Mouse (Mus musculus): ENCODE measurements at regions not wholly inside any gene's neighbourhood (a gene's known extent, or its start where the extent isn't known, plus 50 kb on each side); places are given as distances from the start of the nearest gene placed in this dataset.

DNA sequence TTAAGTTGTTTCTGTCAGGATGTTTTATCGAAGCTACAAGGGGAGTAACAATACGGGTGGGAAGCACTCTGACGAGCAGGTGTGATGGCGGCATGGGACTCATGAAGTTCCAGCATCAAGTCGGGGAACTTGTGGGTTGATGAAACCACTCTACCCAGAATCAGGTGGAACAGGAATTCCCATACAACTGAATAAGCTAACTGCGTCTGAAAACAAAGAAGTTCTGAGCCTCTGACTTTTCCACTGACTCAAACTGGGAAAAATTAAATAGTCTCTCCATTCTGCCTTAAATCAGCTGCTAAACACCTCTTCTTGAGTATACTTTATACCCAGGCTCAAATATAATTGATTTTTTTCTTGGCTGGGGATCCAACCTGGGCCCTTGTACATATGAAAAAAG, 105.6 kb upstream of the Egln3 start:
- DNase-seq (ENCODE audit: low read depth, low spot score), result no peak
- TF ChIP-seq CHD2 (IDR thresholded peaks at IDR 0.05; ENCODE audit: low read depth, low read length) (no peak), ZC3H11A (IDR thresholded peaks at IDR 0.05; ENCODE audit: borderline replicate concordance, low read depth, low read length) (no peak), ZNF384 (IDR thresholded peaks at IDR 0.05; ENCODE audit: low read depth, low read length) (no peak), HCFC1 (IDR thresholded peaks at IDR 0.05; ENCODE audit: borderline replicate concordance, insufficient read depth, low read length) (no peak), MAFK (IDR thresholded peaks at IDR 0.05; ENCODE audit: insufficient read depth, low read depth, low read length) (no peak)
- Histone ChIP-seq H3K4me1 (ENCODE audit: control insufficient read depth in 2 of 2, insufficient read depth in 2 of 2, low read length in 2 of 2, poor library complexity in 1 of 2) (peaks cover 0 to 16% of the 10 kb centered on the region in 2 experiments; a peak in 2 of 4 replicates), H3K9me3 (ENCODE audit: control insufficient read depth, insufficient read depth, low read depth, low read length) (no peaks in the 10 kb centered on the region), H3K4me3 (ENCODE audit: insufficient read depth in 1 of 2, low read depth in 1 of 2, low read length in 2 of 2, poor library complexity in 1 of 2, severe bottlenecking in 1 of 2) (no peak overlapping the region), H3K9ac (ENCODE audit: insufficient read depth, low read depth, low read length, poor library complexity, severe bottlenecking) (no peak overlapping the region), H3K36me3 (ENCODE audit: control insufficient read depth, insufficient read depth, low read length, poor library complexity, severe bottlenecking) (no peaks in the 10 kb centered on the region), H3K27ac (ENCODE audit: insufficient read depth, low read depth, low read length, poor library complexity, severe bottlenecking) (no peak overlapping the region)
- in situ Hi-C loops (cut with MboI; ENCODE audit: low sequenced_read_pairs in 2 of 2, unreplicated experiment in 2 of 2), result no loop called here

DNA sequence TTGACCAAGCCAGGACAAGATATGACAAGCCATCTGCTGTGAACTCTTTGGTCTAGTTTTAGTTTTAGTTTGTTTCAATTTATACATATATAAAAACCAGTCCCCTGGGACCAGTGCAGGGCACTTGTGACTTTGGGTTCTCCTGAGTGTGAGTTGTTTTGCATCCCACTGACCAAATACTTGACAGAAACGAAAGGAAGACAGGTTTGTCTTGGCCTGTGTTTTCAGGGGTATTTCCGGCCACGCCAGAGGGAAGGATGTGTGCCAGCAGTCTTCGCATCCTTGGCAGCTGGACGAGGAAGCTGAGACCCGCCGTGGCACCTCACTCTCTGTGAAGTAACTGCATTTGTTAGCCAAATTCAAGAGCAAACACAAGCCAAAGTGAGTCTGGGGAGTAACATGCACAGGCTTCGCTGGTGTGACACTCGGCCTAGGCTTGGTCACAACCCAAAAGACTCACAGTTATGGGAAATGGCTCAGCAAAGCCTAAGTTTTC, 101.5 kb upstream of the Egln3 start:
- Histone ChIP-seq H3K9ac (ENCODE audit: insufficient read depth, low read depth, low read length, poor library complexity, severe bottlenecking) (no peak overlapping the region), H3K4me1 (ENCODE audit: control insufficient read depth in 2 of 2, insufficient read depth in 2 of 2, low read length in 2 of 2, poor library complexity in 1 of 2) (peaks cover 0 to 6% of the 10 kb centered on the region in 2 experiments; a peak in 2 of 4 replicates), H3K4me3 (ENCODE audit: insufficient read depth in 1 of 2, low read depth in 1 of 2, low read length in 2 of 2, poor library complexity in 1 of 2, severe bottlenecking in 1 of 2) (no peak overlapping the region), H3K36me3 (ENCODE audit: control insufficient read depth, insufficient read depth, low read length, poor library complexity, severe bottlenecking) (no peaks in the 10 kb centered on the region), H3K27ac (ENCODE audit: insufficient read depth, low read depth, low read length, poor library complexity, severe bottlenecking) (no peak overlapping the region), H3K9me3 (ENCODE audit: control insufficient read depth, insufficient read depth, low read depth, low read length) (no peaks in the 10 kb centered on the region)
- no peak for TF ChIP-seq MAFK (IDR thresholded peaks at IDR 0.05; ENCODE audit: insufficient read depth, low read depth, low read length)
- TF ChIP-seq HCFC1 (IDR thresholded peaks at IDR 0.05; ENCODE audit: borderline replicate concordance, insufficient read depth, low read length), result no peak
- no peak for TF ChIP-seq ZC3H11A (IDR thresholded peaks at IDR 0.05; ENCODE audit: borderline replicate concordance, low read depth, low read length)
- no peak for TF ChIP-seq ZNF384 (IDR thresholded peaks at IDR 0.05; ENCODE audit: low read depth, low read length)
- no peak for TF ChIP-seq CHD2 (IDR thresholded peaks at IDR 0.05; ENCODE audit: low read depth, low read length)
- in situ Hi-C loops (cut with MboI; ENCODE audit: low sequenced_read_pairs in 2 of 2, unreplicated experiment in 2 of 2), result no loop called here
- no peak for DNase-seq (ENCODE audit: low read depth, low spot score)

DNA sequence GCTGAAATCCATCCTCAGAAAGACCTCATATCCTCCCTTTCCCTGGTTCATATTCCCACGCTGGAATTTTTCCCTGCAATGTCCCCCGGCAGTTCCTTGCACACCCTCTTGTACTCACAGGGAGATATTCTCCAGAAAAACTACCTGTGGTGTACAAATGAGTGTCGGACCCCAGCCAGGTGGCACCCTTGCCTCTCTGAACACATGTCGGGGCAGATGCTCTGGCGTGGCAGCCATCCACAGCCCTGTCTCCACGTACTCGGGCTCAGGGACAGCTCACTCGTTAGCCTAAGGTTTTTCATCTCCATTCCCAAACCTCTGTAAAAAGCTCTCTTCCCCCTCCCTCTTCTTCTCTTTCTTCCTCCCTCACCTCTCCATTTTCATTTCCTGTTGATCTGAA, 100.1 kb upstream of the Egln3 start:
- DNase-seq (ENCODE audit: low read depth, low spot score), result no peak
- in situ Hi-C loops (cut with MboI; ENCODE audit: low sequenced_read_pairs in 2 of 2, unreplicated experiment in 2 of 2), result no loop called here
- Histone ChIP-seq H3K9me3 (ENCODE audit: control insufficient read depth, insufficient read depth, low read depth, low read length) (no peaks in the 10 kb centered on the region), H3K9ac (ENCODE audit: insufficient read depth, low read depth, low read length, poor library complexity, severe bottlenecking) (no peak overlapping the region), H3K27ac (ENCODE audit: insufficient read depth, low read depth, low read length, poor library complexity, severe bottlenecking) (no peak overlapping the region), H3K4me1 (ENCODE audit: control insufficient read depth in 2 of 2, insufficient read depth in 2 of 2, low read length in 2 of 2, poor library complexity in 1 of 2) (peaks cover 0 to 8% of the 10 kb centered on the region in 2 experiments; a peak in 2 of 4 replicates), H3K4me3 (ENCODE audit: insufficient read depth in 1 of 2, low read depth in 1 of 2, low read length in 2 of 2, poor library complexity in 1 of 2, severe bottlenecking in 1 of 2) (no peak overlapping the region), H3K36me3 (ENCODE audit: control insufficient read depth, insufficient read depth, low read length, poor library complexity, severe bottlenecking) (no peaks in the 10 kb centered on the region)
- TF ChIP-seq CHD2 (IDR thresholded peaks at IDR 0.05; ENCODE audit: low read depth, low read length) (no peak), MAFK (IDR thresholded peaks at IDR 0.05; ENCODE audit: insufficient read depth, low read depth, low read length) (no peak), ZNF384 (IDR thresholded peaks at IDR 0.05; ENCODE audit: low read depth, low read length) (no peak), HCFC1 (IDR thresholded peaks at IDR 0.05; ENCODE audit: borderline replicate concordance, insufficient read depth, low read length) (no peak), ZC3H11A (IDR thresholded peaks at IDR 0.05; ENCODE audit: borderline replicate concordance, low read depth, low read length) (no peak)

DNA sequence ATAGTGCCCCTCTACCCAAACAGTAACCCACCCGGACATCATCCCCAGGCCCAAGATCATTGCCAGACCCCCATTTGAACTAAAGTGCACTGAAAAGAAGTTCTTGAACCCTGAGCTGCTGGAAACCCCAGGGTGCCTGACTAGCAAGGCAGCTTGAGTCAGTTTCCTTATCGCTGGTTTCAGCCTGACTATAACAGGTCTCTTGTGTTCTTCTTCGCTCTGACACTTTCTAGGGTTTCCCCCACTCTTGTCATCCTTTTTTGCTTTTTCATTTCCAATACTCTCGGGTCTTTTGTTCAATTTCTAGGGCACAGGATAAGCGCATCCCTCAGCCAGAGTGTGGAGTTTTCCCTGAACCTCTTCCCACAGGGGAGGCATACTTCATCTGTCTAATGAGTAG, 95.8 kb upstream of the Egln3 start:
- Histone ChIP-seq H3K4me1 (ENCODE audit: control insufficient read depth in 2 of 2, insufficient read depth in 2 of 2, low read length in 2 of 2, poor library complexity in 1 of 2) (0 out of 4 replicates have a peak, but pooled peaks cover 0 to 2% of the 10 kb centered on the region in 2 experiments), H3K27ac (ENCODE audit: insufficient read depth, low read depth, low read length, poor library complexity, severe bottlenecking) (no peak overlapping the region), H3K9ac (ENCODE audit: insufficient read depth, low read depth, low read length, poor library complexity, severe bottlenecking) (no peak overlapping the region), H3K9me3 (ENCODE audit: control insufficient read depth, insufficient read depth, low read depth, low read length) (no peaks in the 10 kb centered on the region), H3K36me3 (ENCODE audit: control insufficient read depth, insufficient read depth, low read length, poor library complexity, severe bottlenecking) (no peaks in the 10 kb centered on the region), H3K4me3 (ENCODE audit: insufficient read depth in 1 of 2, low read depth in 1 of 2, low read length in 2 of 2, poor library complexity in 1 of 2, severe bottlenecking in 1 of 2) (no peak overlapping the region)
- in situ Hi-C loops (cut with MboI; ENCODE audit: low sequenced_read_pairs in 2 of 2, unreplicated experiment in 2 of 2), result no loop called here
- TF ChIP-seq ZC3H11A (IDR thresholded peaks at IDR 0.05; ENCODE audit: borderline replicate concordance, low read depth, low read length), result no peak
- no peak for TF ChIP-seq MAFK (IDR thresholded peaks at IDR 0.05; ENCODE audit: insufficient read depth, low read depth, low read length)
- TF ChIP-seq HCFC1 (IDR thresholded peaks at IDR 0.05; ENCODE audit: borderline replicate concordance, insufficient read depth, low read length), result no peak
- no peak for TF ChIP-seq ZNF384 (IDR thresholded peaks at IDR 0.05; ENCODE audit: low read depth, low read length)
- no peak for DNase-seq (ENCODE audit: low read depth, low spot score)

DNA sequence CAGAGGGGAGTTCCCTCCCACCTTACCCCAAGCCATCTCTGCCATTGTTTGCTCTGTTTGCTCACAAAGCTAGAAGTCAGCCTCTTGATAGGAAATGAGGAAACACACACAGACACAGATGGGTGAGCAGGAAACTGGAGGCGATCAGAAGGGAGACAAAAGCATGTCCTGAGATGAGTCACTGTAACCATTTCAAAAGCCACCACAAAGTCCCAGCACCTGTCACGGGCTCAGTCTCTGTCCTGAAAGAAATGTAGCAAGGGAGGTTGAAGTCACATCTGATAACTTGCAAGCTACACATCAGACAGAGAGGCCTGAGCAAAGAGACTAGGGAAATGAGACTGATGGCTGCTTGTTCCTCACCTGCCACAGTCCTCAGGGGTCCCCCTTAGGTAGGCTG, 89.6 kb upstream of the Egln3 start:
- no peak for TF ChIP-seq HCFC1 (IDR thresholded peaks at IDR 0.05; ENCODE audit: borderline replicate concordance, insufficient read depth, low read length)
- no peak for TF ChIP-seq CHD2 (IDR thresholded peaks at IDR 0.05; ENCODE audit: low read depth, low read length)
- TF ChIP-seq MAFK (IDR thresholded peaks at IDR 0.05; ENCODE audit: insufficient read depth, low read depth, low read length), result no peak
- TF ChIP-seq ZC3H11A (IDR thresholded peaks at IDR 0.05; ENCODE audit: borderline replicate concordance, low read depth, low read length), result no peak
- no peak for TF ChIP-seq ZNF384 (IDR thresholded peaks at IDR 0.05; ENCODE audit: low read depth, low read length)
- Histone ChIP-seq H3K4me3 (ENCODE audit: insufficient read depth in 1 of 2, low read depth in 1 of 2, low read length in 2 of 2, poor library complexity in 1 of 2, severe bottlenecking in 1 of 2) (no peak overlapping the region), H3K27ac (ENCODE audit: insufficient read depth, low read depth, low read length, poor library complexity, severe bottlenecking) (no peak overlapping the region), H3K36me3 (ENCODE audit: control insufficient read depth, insufficient read depth, low read length, poor library complexity, severe bottlenecking) (no peaks in the 10 kb centered on the region), H3K9ac (ENCODE audit: insufficient read depth, low read depth, low read length, poor library complexity, severe bottlenecking) (no peak overlapping the region), H3K4me1 (ENCODE audit: control insufficient read depth in 2 of 2, insufficient read depth in 2 of 2, low read length in 2 of 2, poor library complexity in 1 of 2) (no peaks in the 10 kb centered on the region), H3K9me3 (ENCODE audit: control insufficient read depth, insufficient read depth, low read depth, low read length) (no peaks in the 10 kb centered on the region)
- in situ Hi-C loops (cut with MboI; ENCODE audit: low sequenced_read_pairs in 2 of 2, unreplicated experiment in 2 of 2), result no loop called here
- DNase-seq (ENCODE audit: low read depth, low spot score), result no peak
